Mouse (Mus musculus) layer of hippocampus, adult 8-10 months (tissue): ENCODE measurements around the gene Mlh1. TPM values are rescaled to one million over a fixed set of nuclear protein-coding genes. Genes with fewer than 3 reads are reported as not detected.
A peak's percentile ranks its signal among the peaks of the same experiment; 100 is the strongest.

Experiments
- DNase-seq, 2 experiments: peaks; one replicate each; pipeline ENCODE4 v3.0.0; 2022; ENCODE audit warnings: low spot score in 2 of 2
- total RNA-seq, 4 experiments: library from RNA; stranded (reverse); gene quantifications; 2 replicates each; pipeline ENCODE4 v1.2.4; 2022

Gene Mlh1
- total RNA-seq, 4 experiments from 2014 or later, result 13.5 to 18.4 (median 15.3) TPM

DNA sequence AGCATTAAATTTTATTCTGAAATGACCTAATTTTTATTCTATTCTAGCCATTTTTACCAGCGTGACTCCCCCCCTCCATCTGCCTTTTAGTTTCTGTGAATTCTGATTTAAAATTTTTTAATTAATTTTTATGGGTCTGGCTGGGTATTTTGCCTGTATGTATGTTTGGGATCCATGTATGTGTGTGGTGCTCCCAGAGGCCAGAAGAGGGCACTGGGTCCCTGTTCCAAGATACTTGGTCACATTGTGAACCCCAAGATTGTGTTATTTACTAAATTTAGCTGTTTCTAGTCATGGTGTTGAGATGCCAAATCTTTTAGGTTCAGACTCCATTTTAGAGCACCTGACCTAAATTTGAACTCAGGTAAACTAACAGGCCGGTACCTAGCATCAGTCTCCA is 14.9 kb upstream of the Mlh1 start:
- no peak for DNase-seq

DNA sequence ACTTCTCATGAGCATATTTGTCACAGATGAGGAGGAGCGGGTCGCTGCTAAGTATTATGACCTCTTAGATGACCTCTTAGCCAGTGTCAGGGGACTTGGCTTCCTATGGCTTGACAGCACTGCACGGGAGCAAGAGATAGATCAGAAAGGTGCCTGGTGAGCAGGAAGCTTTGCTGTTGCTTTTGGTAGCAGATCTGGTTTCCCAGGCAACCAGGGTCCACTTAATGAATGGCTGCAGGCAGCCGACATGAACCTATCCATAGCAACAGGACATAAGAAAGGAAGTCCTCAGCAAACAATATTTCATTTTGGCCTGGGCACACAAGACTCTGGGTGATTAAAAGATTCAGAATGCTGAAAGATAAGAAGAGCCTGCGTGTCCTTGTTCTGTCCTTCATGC is 14.1 kb upstream of the Mlh1 start:
- no peak for DNase-seq

GRCm38 (mm10) chr9:111285061-111285460 is 13.5 kb upstream of the Mlh1 start:
- DNase-seq, result no peak

DNA sequence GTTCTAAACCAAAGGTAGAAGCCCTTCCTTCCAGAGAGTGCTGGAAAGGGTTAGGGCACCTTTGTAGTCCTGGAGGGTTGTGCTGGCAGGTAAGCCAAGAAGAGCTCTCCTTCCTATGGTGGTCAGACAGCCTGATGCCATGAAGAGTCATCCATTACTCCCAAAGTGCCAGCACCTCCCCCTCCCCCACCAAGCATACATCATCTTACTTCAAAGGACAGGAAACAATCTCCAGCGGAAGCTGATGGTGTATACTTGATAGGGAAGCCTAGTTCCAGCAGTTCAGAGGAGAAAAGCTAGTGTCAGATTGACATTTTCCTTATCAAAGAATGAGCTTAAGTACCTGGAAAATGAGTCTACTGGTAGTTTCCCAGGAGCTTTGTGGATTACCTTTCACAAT is 3.6 kb upstream of the Mlh1 start:
- DNase-seq, result no peak

DNA sequence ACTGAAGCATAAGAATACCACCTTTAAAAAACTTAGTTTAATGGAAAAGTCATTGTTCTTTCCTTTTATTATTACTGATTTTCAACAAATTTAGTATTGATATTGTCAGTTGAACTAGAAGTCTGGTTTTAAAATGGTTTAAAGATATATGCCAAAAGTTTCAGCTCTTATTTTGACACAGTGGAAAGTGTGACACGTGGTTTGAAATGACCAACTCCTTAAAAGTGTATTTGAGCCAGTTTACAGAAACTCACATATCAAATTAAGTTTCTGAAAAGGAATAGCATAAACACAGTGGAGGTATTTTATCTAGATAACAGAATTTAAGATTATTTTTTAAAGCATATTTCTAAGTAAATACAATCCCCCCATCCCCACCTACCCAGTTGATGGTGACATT is 2.4 kb upstream of the Mlh1 start:
- no peak for DNase-seq

DNA sequence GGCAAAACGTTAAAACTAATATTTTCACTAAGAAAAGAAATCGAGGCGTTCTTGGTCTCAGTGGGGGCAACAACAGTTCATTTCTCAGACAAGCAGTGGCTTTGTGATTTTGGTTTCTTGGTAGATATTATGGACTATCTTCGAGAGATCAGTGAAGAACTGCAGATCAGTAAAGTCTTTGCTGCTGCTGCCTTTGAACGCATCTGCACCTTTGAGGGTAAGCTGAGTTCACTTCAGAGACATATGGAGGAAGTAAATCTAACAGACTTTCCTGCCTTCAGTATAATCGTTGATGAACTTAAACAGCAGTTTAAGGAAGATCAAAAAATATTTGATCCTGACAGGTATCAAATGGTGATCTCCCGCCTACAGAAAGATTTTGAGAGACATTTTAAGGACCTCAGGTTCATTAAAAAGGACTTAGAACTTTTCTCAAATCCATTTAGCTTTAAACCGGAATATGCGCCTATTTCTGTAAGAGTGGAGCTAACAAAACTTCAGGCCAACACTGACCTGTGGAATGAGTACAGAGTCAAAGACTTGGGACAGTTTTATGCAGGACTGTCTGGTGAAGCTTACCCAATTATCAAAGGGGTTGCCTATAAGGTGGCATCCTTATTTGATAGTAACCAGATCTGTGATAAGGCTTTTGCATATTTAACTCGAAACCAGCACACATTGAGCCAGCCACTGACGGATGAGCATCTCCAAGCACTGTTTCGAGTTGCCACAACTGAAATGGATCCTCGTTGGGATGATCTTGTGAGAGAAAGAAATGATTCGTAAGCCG is 1.6 kb upstream of the Mlh1 start:
- no peak for DNase-seq

- DNase-seq, result peak in 1 of 2 experiments; percentile 21
These were observed 765 bp upstream of the Mlh1 start for GRCm38 (mm10) chr9:111272356-111272755.

DNA sequence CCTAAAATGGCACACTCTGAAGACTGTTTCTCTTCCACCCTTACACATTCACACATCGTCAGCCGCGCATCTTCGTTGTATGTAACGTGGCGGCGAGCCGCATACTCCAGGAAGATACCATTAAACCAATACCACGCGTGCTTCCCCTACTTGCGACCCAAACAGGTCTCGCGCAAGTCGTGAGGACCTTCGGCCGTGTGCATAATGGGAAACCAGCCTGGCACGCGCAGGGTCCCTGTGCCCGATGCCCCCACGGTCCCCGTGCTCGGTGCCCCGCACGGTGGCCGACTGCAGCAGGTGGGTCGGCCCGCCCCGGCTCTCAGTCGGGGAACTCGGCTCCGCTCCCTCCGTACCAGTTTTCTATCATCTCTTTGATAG is 546 bp downstream of the Mlh1 start:
- no peak for DNase-seq

- DNase-seq, result no peak
These were observed 985 bp downstream of the Mlh1 start for GRCm38 (mm10) chr9:111270606-111271005.

GRCm38 (mm10) chr9:111267998-111268397 is 3.6 kb downstream of the Mlh1 start:
- DNase-seq, result no peak

GRCm38 (mm10) chr9:111261356-111261755 is 10.2 kb downstream of the Mlh1 start:
- DNase-seq, result no peak

DNA sequence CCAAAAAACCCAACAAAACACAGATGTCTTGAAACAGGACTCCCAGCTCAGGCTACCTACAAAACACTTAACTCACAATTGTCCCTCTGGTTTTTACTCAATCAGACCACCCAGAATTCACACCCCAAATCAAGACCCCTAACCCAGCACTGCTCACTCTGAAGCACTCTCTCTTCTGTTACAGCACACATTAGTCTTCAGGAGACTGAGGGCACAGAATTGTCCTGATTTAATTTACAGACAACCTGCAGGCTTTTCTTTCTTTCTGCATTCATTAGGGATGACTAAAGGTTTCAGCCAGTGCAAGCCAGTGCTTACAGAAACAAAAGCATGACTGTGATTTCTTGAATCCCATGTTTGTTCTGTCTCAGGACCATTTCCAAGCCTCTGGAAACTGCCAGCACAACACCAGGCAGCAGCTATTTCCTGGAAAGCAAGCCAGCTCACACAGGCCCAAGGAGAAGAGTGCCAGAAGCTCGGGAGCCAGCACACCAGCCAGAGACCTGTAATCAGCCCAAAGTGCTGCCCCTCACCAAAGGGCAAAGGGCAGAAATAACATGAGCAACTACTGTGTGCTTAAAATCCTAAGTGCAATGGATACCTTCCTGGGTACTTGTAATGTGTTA is 11.1 kb downstream of the Mlh1 start:
- DNase-seq, result peak; percentile 49 to 56

GRCm38 (mm10) chr9:111252161-111252869 is 19.3 kb downstream of the Mlh1 start:
- DNase-seq, result no peak

- DNase-seq, result no peak
These were observed 23.8 kb downstream of the Mlh1 start for GRCm38 (mm10) chr9:111247682-111248246.

GRCm38 (mm10) chr9:111245546-111245945 is 26.0 kb downstream of the Mlh1 start:
- no peak for DNase-seq

GRCm38 (mm10) chr9:111243384-111243783 is 28.2 kb downstream of the Mlh1 start:
- no peak for DNase-seq

GRCm38 (mm10) chr9:111239821-111240220 is 31.8 kb downstream of the Mlh1 start:
- no peak for DNase-seq

DNA sequence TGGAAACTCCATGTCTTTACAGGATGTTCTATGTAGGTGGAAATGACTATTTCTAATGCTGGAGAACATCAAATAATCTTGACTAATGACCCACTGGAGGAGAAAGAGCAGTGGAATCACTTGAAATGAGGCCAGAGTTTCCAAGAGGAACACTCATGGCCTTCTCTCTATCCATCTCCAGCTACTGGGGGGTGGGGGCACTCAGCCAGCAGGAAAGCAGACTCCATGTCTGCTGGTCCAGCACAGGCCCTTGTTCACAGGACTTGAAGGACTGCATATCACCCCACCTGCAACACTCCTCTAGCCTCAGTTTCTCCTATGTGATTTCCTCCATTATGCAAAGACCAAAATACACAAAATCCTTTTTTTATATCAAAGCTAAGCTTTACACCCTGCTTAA is 33.9 kb downstream of the Mlh1 start:
- DNase-seq, result no peak

- DNase-seq, result no peak
These were observed 36.9 kb downstream of the Mlh1 start for GRCm38 (mm10) chr9:111234701-111235100.

- DNase-seq, result no peak
These were observed 43.1 kb downstream of the Mlh1 start for GRCm38 (mm10) chr9:111228446-111228845.

DNA sequence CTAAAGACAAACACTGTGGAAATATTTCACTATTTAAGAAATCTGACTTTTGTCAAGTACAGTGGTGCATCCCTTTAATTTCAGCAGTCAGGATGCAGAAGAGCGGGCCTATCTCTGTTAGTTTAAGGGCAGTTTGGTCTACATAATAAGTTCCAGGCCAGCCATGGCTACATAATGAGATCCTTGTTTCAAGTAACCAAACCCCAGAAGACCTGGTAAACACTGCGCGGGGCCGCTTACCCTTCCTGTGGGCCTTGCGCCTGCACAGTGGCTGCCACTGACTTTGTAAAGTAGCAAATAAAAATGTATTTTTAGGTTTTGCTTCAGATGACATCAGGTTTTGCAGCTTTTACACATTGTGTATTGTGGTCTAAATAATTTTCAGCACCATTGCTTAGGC is 48.2 kb downstream of the Mlh1 start:
- no peak for DNase-seq

DNA sequence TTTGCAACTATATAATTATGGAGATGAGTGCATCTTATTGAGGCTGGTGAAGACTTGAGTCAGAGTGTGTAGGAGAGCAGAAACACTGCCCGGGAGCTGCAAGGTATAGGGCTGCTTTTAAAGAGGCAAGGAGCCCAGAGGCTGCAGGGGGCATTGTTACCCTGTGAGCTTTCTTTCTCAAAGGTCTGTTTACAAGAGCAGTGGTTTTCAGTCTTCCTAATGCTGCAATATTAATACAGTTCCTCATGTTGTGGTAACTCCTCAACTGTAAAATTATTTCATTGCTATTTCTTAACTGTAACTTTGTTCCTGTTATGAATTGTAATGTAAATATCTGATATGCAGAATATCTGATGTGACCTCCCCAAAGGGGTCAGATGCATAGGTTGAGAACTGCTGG is 50.0 kb downstream of the Mlh1 start:
- DNase-seq, result no peak
